Mouse (Mus musculus) embryonic fibroblast, embryonic 13.5 days (primary cell): ENCODE results near the gene Plcg1. TPM values are rescaled to one million over a fixed set of nuclear protein-coding genes. Genes with fewer than 3 reads are reported as not detected.

Experiments
- H3K27ac ChIP-seq: 2 replicates; pipeline ENCODE4 v1.5.1; 2012; ENCODE audit warnings: low read length, control low read depth, inconsistent platforms; ENCODE audit not compliant: insufficient read depth
- H3K4me1 ChIP-seq: 2 replicates; pipeline ENCODE4 v1.6.1; 2011; ENCODE audit warnings: low read length; ENCODE audit not compliant: control insufficient read depth, insufficient read depth
- H3K4me3 ChIP-seq: 2 replicates; pipeline ENCODE4 v1.5.1; 2011; ENCODE audit warnings: mild to moderate bottlenecking, control low read depth, low read length; ENCODE audit not compliant: insufficient read depth
- CTCF ChIP-seq: IDR thresholded peaks from 2 replicates; pipeline ENCODE4 v1.5.1; 2011; ENCODE audit warnings: mild to moderate bottlenecking, control low read depth, low read length, moderate library complexity, borderline replicate concordance; ENCODE audit not compliant: insufficient read depth
- POLR2A ChIP-seq: IDR thresholded peaks from 2 replicates; pipeline ENCODE4 v1.6.1; 2011; ENCODE audit warnings: low read depth, mild to moderate bottlenecking, control low read depth, low read length, moderate library complexity
- polyA plus RNA-seq: library from polyadenylated mRNA; stranded (reverse); fragments of >200 nt; gene quantifications from 2 replicates; pipeline ENCODE4 v1.2.4, GENCODE M21; 2011; ENCODE audit warnings: low read depth; ENCODE audit not compliant: missing spikeins, insufficient read length

The Plcg1 gene
- polyA plus RNA-seq, 1 experiment = 59.7 TPM

GRCm38 (mm10) chr2:160789046-160789445 is 57.9 kb downstream of the Plcg1 start:
- Histone ChIP-seq H3K27ac (no peak overlapping the region), H3K4me3 (no peak overlapping the region), H3K4me1 (no peaks in the 10 kb centered on the region)
- TF ChIP-seq CTCF (no peak), POLR2A (no peak)

- Histone ChIP-seq H3K4me3 (no peak overlapping the region), H3K27ac (no peak overlapping the region), H3K4me1 (no peaks in the 10 kb centered on the region)
- TF ChIP-seq CTCF = no peak
- TF ChIP-seq POLR2A = no peak
Measured at GRCm38 (mm10) chr2:160789741-160790140, 58.6 kb downstream of the Plcg1 start.

- Histone ChIP-seq H3K4me3 (no peak overlapping the region), H3K27ac (no peak overlapping the region), H3K4me1 (no peaks in the 10 kb centered on the region)
- no peak for TF ChIP-seq POLR2A
Measured at GRCm38 (mm10) chr2:160793117-160793516, 62.0 kb downstream of the Plcg1 start.

GRCm38 (mm10) chr2:160796973-160797372 is 65.9 kb downstream of the Plcg1 start:
- TF ChIP-seq POLR2A = no peak

GRCm38 (mm10) chr2:160798206-160798605 is 67.1 kb downstream of the Plcg1 start:
- H3K4me3 ChIP-seq = no peak overlapping the region
- no peaks in the 10 kb centered on the region for H3K4me1 ChIP-seq
- TF ChIP-seq POLR2A (no peak), CTCF (no peak)
- no peak overlapping the region for H3K27ac ChIP-seq

More at GRCm38 (mm10) chr2:160796973-160797372, 65.9 kb downstream of the Plcg1 start:
- Histone ChIP-seq H3K4me3 (no peak overlapping the region), H3K27ac (no peak overlapping the region), H3K4me1 (no peaks in the 10 kb centered on the region)

- no peaks in the 10 kb centered on the region for H3K4me1 ChIP-seq
- no peak overlapping the region for H3K4me3 ChIP-seq
- H3K27ac ChIP-seq = no peak overlapping the region
- no peak for TF ChIP-seq POLR2A
- TF ChIP-seq CTCF = no peak
Measured at GRCm38 (mm10) chr2:160800967-160801366, 69.9 kb downstream of the Plcg1 start.

- TF ChIP-seq CTCF (no peak), POLR2A (no peak)
- no peak overlapping the region for H3K27ac ChIP-seq
- no peaks in the 10 kb centered on the region for H3K4me1 ChIP-seq
- H3K4me3 ChIP-seq = no peak overlapping the region
Measured at GRCm38 (mm10) chr2:160802326-160802725, 71.2 kb downstream of the Plcg1 start.

- no peak overlapping the region for H3K4me3 ChIP-seq
- H3K27ac ChIP-seq = no peak overlapping the region
- no peak for TF ChIP-seq CTCF
- TF ChIP-seq POLR2A = no peak
- H3K4me1 ChIP-seq = no peaks in the 10 kb centered on the region
Measured at GRCm38 (mm10) chr2:160804794-160805527, 73.9 kb downstream of the Plcg1 start.

GRCm38 (mm10) chr2:160806091-160806521 is 75.0 kb downstream of the Plcg1 start:
- no peak overlapping the region for H3K4me3 ChIP-seq
- H3K27ac ChIP-seq = no peak overlapping the region

GRCm38 (mm10) chr2:160810376-160810775 is 79.3 kb downstream of the Plcg1 start:
- Histone ChIP-seq H3K4me1 (peaks cover under 1% of the 10 kb centered on the region; the same call in 1 of the 2 replicates), H3K27ac (no peak overlapping the region), H3K4me3 (no peak overlapping the region)
- TF ChIP-seq CTCF (no peak), POLR2A (no peak)

More at GRCm38 (mm10) chr2:160806091-160806521, 75.0 kb downstream of the Plcg1 start:
- TF ChIP-seq POLR2A (no peak), CTCF (no peak)
- H3K4me1 ChIP-seq = no peaks in the 10 kb centered on the region

- Histone ChIP-seq H3K27ac (no peak overlapping the region), H3K4me1 (peaks cover 3% of the 10 kb centered on the region; the same call in 1 of the 2 replicates), H3K4me3 (no peak overlapping the region)
- TF ChIP-seq POLR2A = no peak
Measured at GRCm38 (mm10) chr2:160810802-160811201, 79.7 kb downstream of the Plcg1 start.

Other genes starting within 250 kb of the Plcg1 start
- gene Top1, start 85.4 kb upstream of the Plcg1 start, polyA plus RNA-seq = 64.6 and 78.4 TPM in 2 replicates
- gene Zhx3, start 141.7 kb downstream of the Plcg1 start, polyA plus RNA-seq = 11.7 and 14.1 TPM in 2 replicates
- gene Lpin3, start 149.4 kb downstream of the Plcg1 start, polyA plus RNA-seq = 3.1 and 4.8 TPM in 2 replicates
- gene Emilin3, start 181.0 kb downstream of the Plcg1 start, polyA plus RNA-seq = 0.19 TPM in 1 of 2 replicates, not detected in the other